Mouse (Mus musculus): ENCODE results near the gene Fcrla.

DNA sequence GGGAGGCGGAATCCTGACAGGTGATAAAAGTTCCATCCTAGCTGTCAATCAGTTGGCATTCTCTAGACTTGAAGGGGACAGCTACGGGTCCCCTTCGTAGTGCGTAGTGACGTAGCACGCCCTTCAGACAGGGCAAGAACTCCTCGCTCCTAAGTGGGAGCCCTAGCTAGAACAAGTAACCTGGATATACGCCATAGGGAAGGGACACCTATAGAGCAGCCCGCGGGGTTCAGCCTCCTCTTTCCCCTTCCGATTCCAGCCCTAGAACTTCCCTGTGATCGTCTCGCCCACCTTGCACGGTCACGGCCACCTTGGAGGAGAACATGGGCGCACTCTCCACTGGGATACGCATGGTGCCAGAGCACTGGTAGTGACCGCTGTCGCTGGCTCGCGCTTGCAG, 19.0 kb downstream of the Fcrla start:
- TF ChIP-seq USF1 (IDR thresholded peaks at IDR 0.05; ENCODE audit: low read depth), result no peak
- no peak for TF ChIP-seq MAX (IDR thresholded peaks at IDR 0.05)
- no peak for TF ChIP-seq CTCF (IDR thresholded peaks at IDR 0.05; ENCODE audit: control insufficient read depth, insufficient read depth, insufficient read length)
- no peak for TF ChIP-seq MYOD1 (IDR thresholded peaks at IDR 0.05; ENCODE audit: control insufficient read depth, insufficient read length, low read depth)
- TF ChIP-seq CEBPB (IDR thresholded peaks at IDR 0.05; ENCODE audit: low read depth), result no peak
